ENCODE assay signal across 12 mouse cellular contexts in genomic region chr9:34202942-34203551, GRCm38 (mm10).
DNase-seq lines count a peak whose midpoint lies in the region; ATAC-seq lines count a peak whose summit lies in the region.
"Had no signal": no experiment of that assay in that cellular context is flagged by ENCODE, and none has a peak within 500 bp of the region (broad histone marks: within the 10 kb centered on the region; RNA-seq: fewer than 3 reads in every experiment).

No protein-coding gene starts in this region.

- ATAC-seq in cerebellum, adult (ENCODE audit: insufficient number of reproducible peaks, low FRiP score, low TSS enrichment), result no peak
- 0 out of 2 replicates have a peak, but pooled peaks have one; percentile 39 for ATAC-seq in embryonic facial prominence, embryonic 11.5 days (replicated peaks; ENCODE audit: insufficient number of reproducible peaks, low FRiP score, low TSS enrichment, low read depth)
- ATAC-seq in hindbrain, embryonic 15.5 days (ENCODE audit: low FRiP score, low read depth), result peak; percentile 48; the same call in 1 of the 2 replicates
- ATAC-seq in monocyte, adult 5-6 weeks (replicated peaks; ENCODE audit: insufficient number of reproducible peaks, low FRiP score, low TSS enrichment, poor library complexity, severe bottlenecking), result no peak

- H3K27me3 ChIP-seq in embryonic facial prominence, embryonic 11.5 days (ENCODE audit: control insufficient read depth, insufficient read depth, low read length), result no peaks in the 10 kb centered on the region
- no peaks in the 10 kb centered on the region for H3K27me3 ChIP-seq in hindbrain, embryonic 15.5 days
- H3K27me3 ChIP-seq: embryonic facial prominence, embryonic 15.5 days; megakaryocyte, embryonic 14.5 days had no signal

- H3K36me3 ChIP-seq in embryonic facial prominence, embryonic 11.5 days (replicated peaks; ENCODE audit: control insufficient read depth, insufficient read depth, low read depth, low read length), result no peaks in the 10 kb centered on the region
- no peaks in the 10 kb centered on the region for H3K36me3 ChIP-seq in hindbrain, embryonic 15.5 days
- H3K36me3 ChIP-seq: embryonic facial prominence, embryonic 15.5 days had no signal

- H3K27ac ChIP-seq in embryonic facial prominence, embryonic 11.5 days (replicated peaks; ENCODE audit: low read depth, low read length), result no peak overlapping the region
- peak overlapping the region; percentile 12; the same call in 1 of the 2 replicates for H3K27ac ChIP-seq in hindbrain, embryonic 15.5 days (replicated peaks)
- H3K27ac ChIP-seq: embryonic facial prominence, embryonic 15.5 days; gastrocnemius, adult 2 months had no signal

- H3K9me3 ChIP-seq in embryonic facial prominence, embryonic 11.5 days (replicated peaks; ENCODE audit: control insufficient read depth, low read length), result no peaks in the 10 kb centered on the region
- no peaks in the 10 kb centered on the region for H3K9me3 ChIP-seq in hindbrain, embryonic 15.5 days
- H3K9me3 ChIP-seq: embryonic facial prominence, embryonic 15.5 days had no signal

- H3K4me3 ChIP-seq in embryonic facial prominence, embryonic 11.5 days (ENCODE audit: low read depth, low read length), result no peak overlapping the region
- H3K4me3 ChIP-seq in hindbrain, embryonic 15.5 days, result no peak overlapping the region
- H3K4me3 ChIP-seq: embryonic facial prominence, embryonic 15.5 days; gastrocnemius, adult 2 months; megakaryocyte, embryonic 14.5 days had no signal

- WGBS in embryonic facial prominence, embryonic 11.5 days, result 28% methylated on average over 11 of the region's 11 CpGs
- WGBS in hindbrain, embryonic 15.5 days, result 23% methylated on average over 11 of the region's 11 CpGs

- no peak overlapping the region for H3K9ac ChIP-seq in embryonic facial prominence, embryonic 11.5 days (replicated peaks; ENCODE audit: low read length)
- no peak overlapping the region for H3K9ac ChIP-seq in hindbrain, embryonic 15.5 days
- H3K9ac ChIP-seq: embryonic facial prominence, embryonic 15.5 days had no signal

- DNase-seq in cerebellum, postnatal 14 days, result peak; percentile 54 to 56
- no peak for DNase-seq in embryonic facial prominence, embryonic 11.5 days (ENCODE audit: low spot score)
- peak; percentile 34 for DNase-seq in neural tube, embryonic 10.5 days (ENCODE audit: extremely low spot score, low spot score)
- DNase-seq in layer of hippocampus, postnatal 25 days (ENCODE audit: extremely low spot score in 1 of 2, low spot score in 1 of 2), result no peak
- DNase-seq in lung, postnatal 4 days, result no peak
- DNase-seq: gastrocnemius, adult 2 months; heart, postnatal 10 days had no signal

- H3K4me1 ChIP-seq in embryonic facial prominence, embryonic 11.5 days (ENCODE audit: control insufficient read depth, insufficient read depth, low read length), result no peaks in the 10 kb centered on the region
- peaks cover 25% of the 10 kb centered on the region for H3K4me1 ChIP-seq in hindbrain, embryonic 15.5 days (replicated peaks)
- H3K4me1 ChIP-seq: megakaryocyte, embryonic 14.5 days had no signal

- H3K4me2 ChIP-seq in embryonic facial prominence, embryonic 11.5 days (ENCODE audit: low read depth, low read length), result no peak overlapping the region
- H3K4me2 ChIP-seq in hindbrain, embryonic 15.5 days, result peak overlapping the region; percentile 26
- H3K4me2 ChIP-seq: embryonic facial prominence, embryonic 15.5 days had no signal

Comparison
In these comparisons a context has a peak if more than half of its experiments do, and no peak if none do; other contexts are left out.
1. DNase-seq: peak in cerebellum, postnatal 14 days (2 of 2) and neural tube, embryonic 10.5 days (single experiment); none in embryonic facial prominence, embryonic 11.5 days (single experiment), layer of hippocampus, postnatal 25 days (0 of 2) and lung, postnatal 4 days (0 of 2).
2. ATAC-seq: peak in embryonic facial prominence, embryonic 11.5 days (single experiment) and hindbrain, embryonic 15.5 days (single experiment); none in cerebellum, adult (single experiment) and monocyte, adult 5-6 weeks (single experiment).